Mouse (Mus musculus): ENCODE data around the gene Zfp444. TPM values are rescaled to one million over a fixed set of nuclear protein-coding genes. Genes with fewer than 3 reads are reported as not detected.
"Not testable (repeated sequence)": the region's sequence is repeated elsewhere in the genome, so short reads cannot be mapped to it uniquely, and the experiment has no call there.

Zfp444 gene
- polyA plus RNA-seq, 1 experiment from 2014 or later, result 71.4 TPM

DNA sequence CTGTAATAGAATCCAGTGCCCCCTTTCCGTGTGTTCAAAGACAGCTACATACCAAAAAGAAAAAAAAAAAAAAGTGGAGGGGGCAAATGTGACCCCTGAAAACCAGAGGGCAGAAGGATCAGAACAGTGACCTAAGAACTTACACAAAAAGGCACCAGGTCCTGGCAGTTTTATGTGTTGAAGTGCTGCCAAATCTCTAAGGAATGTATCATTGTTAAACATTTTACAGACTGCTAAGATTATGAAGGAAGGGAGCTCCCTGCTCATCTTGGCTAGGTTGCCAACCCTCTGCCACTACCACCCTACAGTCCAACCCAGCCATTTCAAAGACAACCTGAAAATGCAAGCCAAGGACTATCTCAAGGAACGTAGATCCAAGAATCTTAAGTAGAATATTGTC is 14.2 kb downstream of the Zfp444 start:
- 83% methylated on average over 2 of the region's 2 CpGs for WGBS
- Histone ChIP-seq H3K9ac (no peak overlapping the region), H3K9me3 (replicated peaks) (no peaks in the 10 kb centered on the region), H3K27ac (no peak overlapping the region), H3K4me2 (no peak overlapping the region), H3K4me3 (replicated peaks) (no peak overlapping the region), H3K4me1 (peaks cover 3% of the 10 kb centered on the region; the same call in 1 of the 2 replicates), H3K27me3 (no peaks in the 10 kb centered on the region), H3K36me3 (peaks cover 75% of the 10 kb centered on the region)
- ATAC-seq (replicated peaks; ENCODE audit: low FRiP score), result no peak

DNA sequence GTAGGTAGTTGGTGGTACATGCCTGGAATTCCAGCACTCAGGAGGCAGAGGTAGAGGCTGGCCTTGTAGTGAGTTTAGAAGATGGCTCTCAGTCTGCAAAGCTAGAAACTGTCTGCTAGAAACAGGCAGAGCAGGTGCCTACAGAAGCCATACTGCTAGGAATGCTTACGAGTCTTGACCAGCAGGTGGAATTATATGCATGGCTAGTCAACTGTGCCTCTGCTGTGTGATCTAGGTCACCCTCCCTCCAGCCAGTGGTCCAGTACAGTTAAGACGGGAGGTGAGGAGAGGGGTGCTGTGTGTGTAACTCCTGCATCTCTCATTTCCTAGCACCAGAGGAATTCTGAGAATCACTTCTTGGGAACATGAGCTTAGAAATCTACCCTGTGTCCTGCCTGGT is 14.7 kb downstream of the Zfp444 start:
- no peaks in the 10 kb centered on the region for H3K9me3 ChIP-seq (replicated peaks)
- 0 out of 2 replicates have a peak, but pooled peaks have one; percentile 43 for ATAC-seq (replicated peaks; ENCODE audit: low FRiP score)
- H3K4me1 ChIP-seq, result peaks cover 3% of the 10 kb centered on the region; the same call in 1 of the 2 replicates
- 45% methylated on average over 2 of the region's 2 CpGs for whole genome bisulfite sequencing
- no peak overlapping the region for H3K27ac ChIP-seq
- no peak overlapping the region for H3K4me3 ChIP-seq (replicated peaks)
- H3K27me3 ChIP-seq, result no peaks in the 10 kb centered on the region
- H3K36me3 ChIP-seq, result peaks cover 75% of the 10 kb centered on the region
- H3K9ac ChIP-seq, result no peak overlapping the region
- no peak overlapping the region for H3K4me2 ChIP-seq

DNA sequence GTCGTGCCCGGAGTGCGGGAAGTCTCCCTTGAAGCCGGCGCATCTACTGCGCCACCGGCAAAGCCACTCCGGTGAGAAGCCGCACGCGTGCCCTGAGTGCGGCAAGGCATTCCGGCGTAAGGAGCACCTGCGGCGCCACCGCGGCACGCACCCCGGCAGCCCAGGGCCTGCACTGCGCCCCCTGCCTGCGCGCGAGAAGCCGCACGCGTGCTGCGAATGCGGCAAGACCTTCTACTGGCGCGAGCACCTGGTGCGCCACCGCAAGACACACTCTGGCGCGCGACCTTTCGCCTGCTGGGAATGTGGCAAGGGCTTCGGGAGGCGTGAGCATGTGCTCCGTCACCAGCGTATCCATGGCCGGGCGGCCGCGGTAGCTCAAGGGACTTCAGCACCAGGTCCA is 17.5 kb downstream of the Zfp444 start:
- Histone ChIP-seq H3K4me1 (peaks cover 3% of the 10 kb centered on the region; the same call in 1 of the 2 replicates), H3K36me3 (peaks cover 56% of the 10 kb centered on the region), H3K9ac (no peak overlapping the region), H3K4me2 (peak overlapping the region; percentile 28; the same call in 1 of the 2 replicates), H3K27me3 (no peaks in the 10 kb centered on the region), H3K9me3 (replicated peaks) (no peaks in the 10 kb centered on the region), H3K4me3 (replicated peaks) (no peak overlapping the region), H3K27ac (no peak overlapping the region)
- peak; percentile 26; the same call in 1 of the 2 replicates for ATAC-seq (replicated peaks; ENCODE audit: low FRiP score)
- 35% methylated on average over 45 of the region's 45 CpGs for WGBS

DNA sequence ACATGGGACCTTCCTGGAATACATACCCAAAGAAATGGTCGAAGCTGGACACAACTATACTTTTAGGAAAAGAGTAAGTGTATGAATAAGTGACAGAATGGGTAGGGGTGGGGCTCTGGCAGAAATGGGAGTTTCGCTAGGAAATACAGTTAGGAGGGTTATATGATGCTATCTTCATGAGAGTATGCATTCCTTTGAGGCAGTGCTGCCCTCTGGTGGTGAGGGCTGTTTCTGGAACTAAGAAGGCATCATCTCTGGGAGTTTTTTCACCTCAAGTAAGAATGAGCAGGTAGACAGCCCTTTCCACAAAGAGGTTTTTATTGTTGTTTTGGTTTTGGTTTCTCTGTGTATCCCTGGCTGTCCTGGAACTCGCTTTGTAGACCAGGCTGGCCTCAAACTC is 19.4 kb downstream of the Zfp444 start:
- ATAC-seq (replicated peaks; ENCODE audit: low FRiP score), result no peak
- no peak overlapping the region for H3K4me3 ChIP-seq (replicated peaks)
- peaks cover 39% of the 10 kb centered on the region for H3K36me3 ChIP-seq
- no peaks in the 10 kb centered on the region for H3K27me3 ChIP-seq
- peaks cover 3% of the 10 kb centered on the region; the same call in 1 of the 2 replicates for H3K4me1 ChIP-seq
- H3K4me2 ChIP-seq, result no peak overlapping the region
- no peaks in the 10 kb centered on the region for H3K9me3 ChIP-seq (replicated peaks)
- WGBS, result 46% methylated on average over 3 of the region's 3 CpGs
- H3K27ac ChIP-seq, result no peak overlapping the region
- H3K9ac ChIP-seq, result no peak overlapping the region

DNA sequence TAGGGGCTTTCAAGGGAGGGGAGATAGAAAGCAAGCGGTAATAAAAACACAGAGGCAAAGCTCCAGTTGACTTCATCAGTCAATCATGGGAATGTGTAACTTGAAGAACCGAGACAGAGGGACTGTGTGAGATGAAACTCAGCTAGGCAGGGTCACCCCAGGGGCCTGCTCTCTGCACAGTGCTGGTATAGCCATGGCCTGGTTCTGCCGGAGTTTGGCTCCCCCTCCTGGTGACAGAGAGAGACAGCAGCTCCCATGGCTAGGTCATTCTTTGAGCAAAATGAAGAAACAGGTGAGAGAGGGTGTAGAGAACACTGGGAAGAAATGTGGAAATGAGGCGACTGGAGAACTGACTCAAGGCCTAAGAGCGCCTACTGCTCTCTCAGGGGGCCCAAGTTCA is 22.1 kb downstream of the Zfp444 start:
- no peak overlapping the region for H3K4me3 ChIP-seq (replicated peaks)
- H3K9ac ChIP-seq, result no peak overlapping the region
- no peaks in the 10 kb centered on the region for H3K4me1 ChIP-seq
- no peaks in the 10 kb centered on the region for H3K9me3 ChIP-seq (replicated peaks)
- H3K27ac ChIP-seq, result no peak overlapping the region
- H3K27me3 ChIP-seq, result no peaks in the 10 kb centered on the region
- peaks cover 12% of the 10 kb centered on the region for H3K36me3 ChIP-seq
- 16% methylated on average over 5 of the region's 5 CpGs for WGBS
- ATAC-seq (replicated peaks; ENCODE audit: low FRiP score), result peak; percentile 84
- H3K4me2 ChIP-seq, result no peak overlapping the region

DNA sequence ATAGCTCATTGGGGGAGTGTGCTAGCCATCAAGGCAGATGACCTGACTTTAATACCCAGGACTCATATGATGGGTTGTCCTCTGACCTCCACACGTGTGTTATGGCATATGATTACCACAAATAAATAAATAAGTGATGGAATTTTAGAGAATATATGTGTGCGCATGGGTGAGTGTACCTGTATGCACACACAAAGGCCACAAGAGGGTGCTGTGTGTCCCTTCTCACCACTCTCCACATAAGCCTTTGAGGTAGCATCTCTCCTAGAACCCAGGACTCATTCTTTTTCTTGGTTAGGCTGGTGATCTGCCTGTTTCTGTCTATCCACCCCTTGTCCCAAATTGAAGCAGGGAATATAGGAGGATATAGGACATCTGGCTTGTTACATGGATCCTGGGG is 23.8 kb downstream of the Zfp444 start:
- no peak overlapping the region for H3K4me3 ChIP-seq (replicated peaks)
- ATAC-seq (replicated peaks; ENCODE audit: low FRiP score), result no peak
- no peak overlapping the region for H3K4me2 ChIP-seq
- H3K27me3 ChIP-seq, result no peaks in the 10 kb centered on the region
- no peak overlapping the region for H3K27ac ChIP-seq
- no peaks in the 10 kb centered on the region for H3K36me3 ChIP-seq
- H3K9me3 ChIP-seq (replicated peaks), result no peaks in the 10 kb centered on the region; the same call in 1 of the 2 replicates
- 58% methylated on average over 2 of the region's 2 CpGs for WGBS
- H3K4me1 ChIP-seq, result no peaks in the 10 kb centered on the region
- no peak overlapping the region for H3K9ac ChIP-seq

DNA sequence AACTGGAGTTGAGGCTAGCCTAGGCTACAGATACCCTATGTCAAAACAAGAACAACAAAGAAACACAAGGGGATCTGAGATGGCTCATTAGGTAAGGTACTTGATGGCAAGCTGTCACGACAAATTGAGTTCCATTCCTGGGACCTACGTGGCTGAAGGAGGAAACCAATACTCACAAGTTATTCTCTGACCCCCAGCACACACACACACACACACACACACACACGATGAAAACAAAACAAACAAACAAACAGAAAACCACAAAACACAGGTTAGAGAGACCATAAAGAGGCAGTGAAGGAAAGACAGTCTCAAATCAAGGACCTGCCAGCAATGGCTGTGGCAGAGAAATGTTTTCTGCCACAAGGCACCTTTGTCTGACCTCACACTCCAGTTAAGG is 24.8 kb downstream of the Zfp444 start, which contains the start of gene Galp:
Gene Galp (plus strand): TSS at position 301 of the 400 bp plus-strand sequence.
- Histone ChIP-seq H3K27me3 (no peaks in the 10 kb centered on the region), H3K27ac (no peak within 1 kb of the TSS), H3K4me1 (no peaks in the 10 kb centered on the region), H3K9ac (no peak within 1 kb of the TSS), H3K4me3 (replicated peaks) (no peak within 1 kb of the TSS), H3K4me2 (no peak within 1 kb of the TSS), H3K36me3 (no peaks in the 10 kb centered on the region), H3K9me3 (replicated peaks) (no peaks in the 10 kb centered on the region; the same call in 1 of the 2 replicates)
- 72% methylated on average over 3 of the region's 3 CpGs for WGBS
- no peak for ATAC-seq (replicated peaks; ENCODE audit: low FRiP score)

DNA sequence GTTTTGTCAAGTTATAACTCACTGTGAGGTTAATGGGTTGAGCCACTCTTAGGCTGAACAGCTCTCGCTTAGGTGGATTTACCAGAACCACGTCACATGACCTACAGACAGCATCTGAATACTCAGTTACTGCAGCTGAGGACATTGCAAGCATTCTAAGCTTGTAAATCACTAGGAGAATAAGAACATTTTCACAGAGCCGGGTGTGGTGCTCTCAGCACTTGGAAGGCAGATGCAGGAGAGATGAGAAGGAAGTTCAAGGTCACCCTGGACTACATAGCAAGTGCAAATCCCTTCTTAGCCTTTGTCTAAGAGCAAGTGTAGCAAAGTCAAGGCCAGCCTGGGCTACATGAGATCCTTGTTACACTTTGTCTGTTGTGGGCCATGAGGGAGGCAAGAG is 32.2 kb downstream of the Zfp444 start:
- WGBS, result 67% methylated on average over 3 of the region's 3 CpGs
- no peaks in the 10 kb centered on the region for H3K27me3 ChIP-seq
- H3K27ac ChIP-seq, result no peak overlapping the region

DNA sequence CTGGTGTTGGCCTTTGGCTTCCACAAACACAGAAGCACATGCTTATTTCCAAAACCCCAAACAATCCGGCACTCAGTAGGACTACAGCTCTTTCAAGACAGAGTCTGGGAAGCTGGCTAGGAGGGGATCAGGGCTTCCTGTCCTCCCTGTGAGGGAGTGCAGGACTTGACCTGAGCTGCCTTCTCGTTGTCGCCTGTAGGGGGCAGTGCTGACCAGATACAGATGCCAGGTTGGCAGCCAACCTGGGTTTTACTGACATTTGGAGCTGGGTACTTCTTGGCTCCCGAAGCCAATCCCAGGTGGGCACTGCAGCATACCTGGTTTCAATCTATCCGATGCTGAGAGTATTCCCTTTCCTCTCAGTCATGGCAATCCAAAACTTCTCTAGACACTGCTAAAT is 41.1 kb downstream of the Zfp444 start:
- WGBS, result 55% methylated on average over 5 of the region's 5 CpGs
- Histone ChIP-seq H3K4me3 (replicated peaks) (no peak overlapping the region), H3K36me3 (no peaks in the 10 kb centered on the region), H3K4me1 (no peaks in the 10 kb centered on the region), H3K27ac (no peak overlapping the region), H3K4me2 (no peak overlapping the region), H3K9me3 (replicated peaks) (no peaks in the 10 kb centered on the region), H3K9ac (no peak overlapping the region), H3K27me3 (no peaks in the 10 kb centered on the region)
- ATAC-seq (replicated peaks; ENCODE audit: low FRiP score), result no peak

More for the DNA sequence above, 32.2 kb downstream of the Zfp444 start:
- Histone ChIP-seq H3K36me3 (no peaks in the 10 kb centered on the region), H3K4me1 (no peaks in the 10 kb centered on the region), H3K9me3 (replicated peaks) (no peaks in the 10 kb centered on the region; the same call in 1 of the 2 replicates), H3K9ac (no peak overlapping the region), H3K4me2 (no peak overlapping the region), H3K4me3 (replicated peaks) (no peak overlapping the region)
- ATAC-seq (replicated peaks; ENCODE audit: low FRiP score), result no peak

DNA sequence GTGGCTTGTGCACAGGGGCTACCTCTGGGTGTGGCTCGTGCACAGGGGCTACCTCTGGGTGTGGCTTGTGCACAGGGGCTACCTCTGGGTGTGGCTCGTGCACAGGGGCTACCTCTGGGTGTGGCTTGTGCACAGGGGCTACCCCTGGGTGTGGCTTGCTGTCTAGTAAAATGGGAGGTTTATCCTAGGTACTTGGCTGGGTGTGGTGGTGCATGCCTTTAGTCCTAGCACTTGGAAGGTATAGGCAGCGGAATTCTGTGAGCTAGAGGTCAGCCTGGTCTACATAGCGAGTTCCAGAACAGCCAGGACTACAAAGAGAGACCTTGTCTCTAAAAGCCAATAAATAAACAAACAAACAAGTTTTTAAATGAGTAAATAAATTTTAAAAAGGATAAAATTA is 42.7 kb downstream of the Zfp444 start:
- not testable (repeated sequence) for H3K9ac ChIP-seq; H3K4me3 ChIP-seq (replicated peaks); ATAC-seq (replicated peaks; ENCODE audit: low FRiP score); H3K36me3 ChIP-seq; H3K4me1 ChIP-seq; H3K9me3 ChIP-seq (replicated peaks); H3K4me2 ChIP-seq; H3K27me3 ChIP-seq; H3K27ac ChIP-seq
- 71% methylated on average over 4 of the region's 4 CpGs for WGBS

DNA sequence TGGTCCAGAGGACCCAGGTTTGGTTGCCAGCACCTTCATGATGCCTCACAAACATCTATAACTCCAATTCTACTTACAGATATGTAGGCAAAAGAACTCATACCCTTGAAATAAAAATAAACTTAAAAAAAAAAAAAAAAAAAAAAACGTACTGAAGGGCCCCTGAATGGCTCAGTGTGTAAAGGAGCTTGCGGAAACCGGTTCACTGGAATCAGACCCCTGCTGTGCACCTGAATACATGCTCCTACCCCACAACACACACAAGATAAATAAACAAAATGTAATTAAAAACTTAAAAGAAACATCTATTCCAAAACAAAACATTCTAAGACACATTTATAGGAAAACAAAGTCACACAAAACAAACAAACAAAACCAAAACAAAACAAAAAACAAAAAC is 48.1 kb downstream of the Zfp444 start:
- no peak for ATAC-seq (replicated peaks; ENCODE audit: low FRiP score)
- H3K27me3 ChIP-seq, result no peaks in the 10 kb centered on the region
- H3K36me3 ChIP-seq, result no peaks in the 10 kb centered on the region
- H3K4me2 ChIP-seq, result no peak overlapping the region
- no peak overlapping the region for H3K4me3 ChIP-seq (replicated peaks)
- no peak overlapping the region for H3K27ac ChIP-seq
- H3K9me3 ChIP-seq (replicated peaks), result 0 out of 2 replicates have a peak, but pooled peaks cover 2% of the 10 kb centered on the region
- H3K4me1 ChIP-seq, result no peaks in the 10 kb centered on the region
- 50% methylated on average over 3 of the region's 3 CpGs for WGBS
- H3K9ac ChIP-seq, result no peak overlapping the region

DNA sequence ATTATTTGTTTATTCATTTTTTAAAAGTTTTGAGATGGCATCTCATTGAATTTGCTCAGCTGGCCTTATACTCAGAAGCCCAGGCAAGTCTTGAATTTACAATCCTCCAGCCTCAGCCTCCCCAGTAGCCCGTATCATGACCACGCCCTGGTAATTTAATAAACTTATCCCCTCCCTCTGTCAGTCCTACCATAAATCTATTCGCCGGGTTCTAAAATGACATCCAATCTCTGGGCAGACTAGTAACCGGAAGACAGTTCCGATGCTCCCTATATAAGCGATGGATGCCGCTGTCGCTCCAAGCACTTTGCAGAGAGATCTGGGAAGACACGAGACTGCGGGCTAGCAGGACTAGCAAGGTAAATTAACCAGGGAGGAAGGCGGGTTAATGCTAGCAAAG is 50.0 kb downstream of the Zfp444 start, which contains the start of gene Zscan5b:
Gene Zscan5b (plus strand): TSS at position 301 of the 400 bp plus-strand sequence.
- Histone ChIP-seq H3K4me3 (replicated peaks) (no peak within 1 kb of the TSS), H3K9ac (no peak within 1 kb of the TSS), H3K27me3 (no peaks in the 10 kb centered on the region), H3K4me1 (no peaks in the 10 kb centered on the region), H3K36me3 (no peaks in the 10 kb centered on the region), H3K9me3 (replicated peaks) (0 out of 2 replicates have a peak, but pooled peaks cover 3% of the 10 kb centered on the region), H3K4me2 (no peak within 1 kb of the TSS), H3K27ac (no peak within 1 kb of the TSS)
- WGBS, result 92% methylated on average over 12 of the region's 12 CpGs
- no peak for ATAC-seq (replicated peaks; ENCODE audit: low FRiP score)

DNA sequence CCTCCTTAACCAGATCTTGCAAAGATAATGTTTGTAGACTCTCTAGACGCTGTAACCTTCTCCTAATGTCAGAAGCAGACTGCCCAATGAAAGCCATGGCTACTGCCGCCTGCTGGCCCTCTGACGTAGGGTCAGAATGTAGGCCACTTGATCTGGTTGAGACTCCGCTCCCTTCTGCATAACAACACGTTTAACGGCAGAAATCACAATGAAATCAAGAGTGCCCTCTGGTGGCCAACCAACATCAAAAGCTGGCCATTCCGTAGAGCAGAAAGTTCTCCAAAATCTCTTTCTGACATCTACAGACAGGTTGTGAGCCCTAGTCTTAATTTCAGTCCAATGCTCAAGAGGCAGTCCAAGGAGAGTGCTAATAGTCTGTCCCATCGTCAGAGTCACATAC is 56.5 kb downstream of the Zfp444 start:
- WGBS, result 59% methylated on average over 8 of the region's 8 CpGs
- not testable (repeated sequence) for H3K9me3 ChIP-seq (replicated peaks); H3K27me3 ChIP-seq; H3K36me3 ChIP-seq; H3K4me2 ChIP-seq; H3K9ac ChIP-seq; H3K4me3 ChIP-seq (replicated peaks); ATAC-seq (replicated peaks; ENCODE audit: low FRiP score); H3K27ac ChIP-seq; H3K4me1 ChIP-seq

Data from kidney, embryonic 15.5 days (tissue).